Mouse (Mus musculus) layer of hippocampus, adult 9-10 months (tissue): ENCODE measurements around the gene Ap3b1.
"Not testable (repeated sequence)": the region's sequence is repeated elsewhere in the genome, so short reads cannot be mapped to it uniquely, and the experiment has no call there.

ENCODE experiments used
- DNase-seq: peaks from one replicate; pipeline ENCODE4 v3.0.0; 2022; ENCODE audit warnings: low spot score

Ap3b1 gene

GRCm38 (mm10) chr13:94358401-94359265 lies at the start of gene Ap3b1:
Gene Ap3b1, plus strand, starts transcription at chr13:94358960.
- DNase-seq = no peak

- not testable (repeated sequence) for DNase-seq
Observed at GRCm38 (mm10) chr13:94312812-94313211, 45.9 kb upstream of the Ap3b1 start.

- no peak for DNase-seq
Observed at GRCm38 (mm10) chr13:94316975-94317511, 41.7 kb upstream of the Ap3b1 start.

- DNase-seq = no peak
Observed at GRCm38 (mm10) chr13:94321094-94321792, 37.5 kb upstream of the Ap3b1 start.

GRCm38 (mm10) chr13:94322475-94322874 lies 36.3 kb upstream of the Ap3b1 start:
- DNase-seq = no peak

- DNase-seq = no peak
Observed at GRCm38 (mm10) chr13:94328063-94328462, 30.7 kb upstream of the Ap3b1 start.

- not testable (repeated sequence) for DNase-seq
Observed at GRCm38 (mm10) chr13:94329005-94329404, 29.8 kb upstream of the Ap3b1 start.

- no peak for DNase-seq
Observed at GRCm38 (mm10) chr13:94330392-94330979, 28.3 kb upstream of the Ap3b1 start.

GRCm38 (mm10) chr13:94338357-94338756 lies 20.4 kb upstream of the Ap3b1 start:
- DNase-seq = no peak

- DNase-seq = no peak
Observed at GRCm38 (mm10) chr13:94343192-94343591, 15.6 kb upstream of the Ap3b1 start.

- not testable (repeated sequence) for DNase-seq
Observed at GRCm38 (mm10) chr13:94344600-94344999, 14.2 kb upstream of the Ap3b1 start.

- no peak for DNase-seq
Observed at GRCm38 (mm10) chr13:94354584-94354983, 4.2 kb upstream of the Ap3b1 start.

GRCm38 (mm10) chr13:94358101-94358400 lies 709 bp upstream of the Ap3b1 start:
- no peak for DNase-seq

GRCm38 (mm10) chr13:94359282-94359920 lies 641 bp downstream of the Ap3b1 start:
- no peak for DNase-seq

- not testable (repeated sequence) for DNase-seq
Observed at GRCm38 (mm10) chr13:94361013-94361580, 2.3 kb downstream of the Ap3b1 start.

- DNase-seq = no peak
Observed at GRCm38 (mm10) chr13:94364336-94364735, 5.6 kb downstream of the Ap3b1 start.

- no peak for DNase-seq
Observed at GRCm38 (mm10) chr13:94365108-94365907, 6.5 kb downstream of the Ap3b1 start.

- DNase-seq = no peak
Observed at GRCm38 (mm10) chr13:94367869-94368268, 9.1 kb downstream of the Ap3b1 start.

- no peak for DNase-seq
Observed at GRCm38 (mm10) chr13:94370521-94370920, 11.8 kb downstream of the Ap3b1 start.

GRCm38 (mm10) chr13:94372066-94372465 lies 13.3 kb downstream of the Ap3b1 start:
- DNase-seq = no peak

- DNase-seq = no peak
Observed at GRCm38 (mm10) chr13:94374131-94374530, 15.4 kb downstream of the Ap3b1 start.
